Mouse (Mus musculus) erythroblast, embryonic 14.5 days (primary cell): ENCODE measurements around the gene Wdr61.

Experiments used
- GATA1 ChIP-seq: IDR thresholded peaks from 2 replicates; pipeline ENCODE4 v1.6.1; 2012; ENCODE audit warnings: low read length, inconsistent platforms, mixed read lengths
- TAL1 ChIP-seq: IDR thresholded peaks from 3 replicates; pipeline ENCODE4 v1.6.1; 2012; ENCODE audit warnings: low read length, inconsistent platforms, mixed read lengths

GRCm38 (mm10) chr9:54765336-54766085 lies 31.2 kb upstream of the Wdr61 start:
- no peak for TF ChIP-seq TAL1
- TF ChIP-seq GATA1: no peak
